Mouse (Mus musculus) kidney, adult 18-20 months (tissue): ENCODE results near the gene Fam241b.
A peak's percentile ranks its signal among the peaks of the same experiment; 100 is the strongest.

Source experiments
- DNase-seq: peaks from one replicate; pipeline ENCODE4 v3.0.0; 2021

The Fam241b gene

DNA sequence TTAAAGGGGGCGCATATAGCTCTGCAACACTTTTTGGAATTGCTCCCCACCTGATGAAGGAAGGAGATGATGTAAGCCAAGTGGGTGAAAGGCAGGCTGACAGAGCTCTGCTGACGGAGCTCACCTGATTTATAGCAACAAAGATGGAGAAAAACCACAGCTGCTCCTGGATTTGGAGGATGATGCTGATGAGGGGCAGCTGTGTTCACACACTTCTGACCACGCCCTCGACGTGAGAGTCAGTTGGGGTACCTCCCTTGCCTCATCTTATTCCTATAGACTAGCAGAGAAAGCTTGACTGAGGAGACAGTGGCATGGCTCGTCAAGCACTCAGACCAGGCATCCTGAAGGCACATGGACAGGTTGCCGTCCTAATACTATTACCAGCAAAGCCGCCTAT lies at the start of gene Fam241b:
TSS of gene Fam241b (minus strand) at position 101 of the 400 bp plus-strand sequence.
- no peak for DNase-seq

DNA sequence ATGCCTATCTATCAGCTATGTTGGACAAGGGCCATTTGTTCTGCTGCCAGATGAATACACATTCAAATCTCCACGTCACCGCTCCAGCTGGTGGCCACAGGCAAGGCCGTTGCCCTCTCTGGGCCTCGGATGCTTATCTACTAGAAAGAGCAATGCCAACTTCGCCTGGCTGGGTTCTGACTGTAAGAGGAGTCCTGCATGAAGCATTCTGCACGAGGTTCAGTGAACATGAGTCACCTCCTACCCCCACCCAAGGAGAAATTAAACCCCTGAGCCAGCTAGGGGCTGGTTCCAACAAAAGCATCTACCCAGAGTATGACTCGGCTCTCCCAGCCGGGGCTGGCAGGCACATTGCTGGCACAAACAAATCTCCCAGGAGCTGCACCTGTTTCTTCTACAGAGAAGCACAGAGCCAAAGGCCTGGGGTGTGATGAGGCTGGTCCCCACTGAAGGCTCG lies 49.0 kb upstream of the Fam241b start:
- no peak for DNase-seq

DNA sequence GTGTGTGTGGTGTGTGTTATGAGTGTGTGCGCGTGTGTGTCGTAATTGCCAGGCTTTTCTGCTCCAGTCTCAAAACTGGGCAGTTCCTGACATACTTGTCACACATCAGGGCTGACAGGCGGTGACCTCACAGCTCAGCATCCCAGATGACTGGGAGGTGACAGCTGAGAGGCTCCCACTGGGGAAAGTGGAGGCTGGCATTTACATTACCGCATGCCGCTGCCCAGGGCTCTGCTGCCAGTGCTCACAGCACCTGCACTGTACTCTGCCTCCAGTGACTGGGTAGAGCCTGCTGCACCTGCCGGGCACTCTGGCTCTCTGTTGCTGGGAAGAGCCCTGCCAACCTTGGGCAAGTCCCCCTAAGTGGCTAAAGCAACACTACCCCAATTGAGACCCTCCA lies 47.1 kb upstream of the Fam241b start:
- no peak for DNase-seq

DNA sequence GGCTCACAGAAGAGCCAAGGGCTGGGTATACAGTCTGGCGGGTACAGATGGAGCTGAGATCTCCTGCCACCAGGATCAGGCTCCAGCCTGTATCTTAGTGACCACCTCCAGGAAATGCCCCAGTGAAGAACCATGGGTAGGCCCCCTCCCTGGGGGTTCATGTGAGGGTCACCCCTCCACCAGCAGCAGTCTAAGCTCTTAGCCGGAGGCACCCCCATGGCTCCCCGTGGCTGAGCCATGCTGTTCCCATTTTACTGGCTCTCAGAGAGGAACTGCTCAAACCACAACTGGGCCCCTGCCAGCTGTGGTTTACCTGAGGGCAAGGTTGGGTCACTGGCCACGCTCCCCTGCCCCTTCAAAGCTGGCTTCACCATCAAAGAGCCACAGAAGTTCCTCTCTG lies 46.2 kb upstream of the Fam241b start:
- DNase-seq: peak; percentile 49

DNA sequence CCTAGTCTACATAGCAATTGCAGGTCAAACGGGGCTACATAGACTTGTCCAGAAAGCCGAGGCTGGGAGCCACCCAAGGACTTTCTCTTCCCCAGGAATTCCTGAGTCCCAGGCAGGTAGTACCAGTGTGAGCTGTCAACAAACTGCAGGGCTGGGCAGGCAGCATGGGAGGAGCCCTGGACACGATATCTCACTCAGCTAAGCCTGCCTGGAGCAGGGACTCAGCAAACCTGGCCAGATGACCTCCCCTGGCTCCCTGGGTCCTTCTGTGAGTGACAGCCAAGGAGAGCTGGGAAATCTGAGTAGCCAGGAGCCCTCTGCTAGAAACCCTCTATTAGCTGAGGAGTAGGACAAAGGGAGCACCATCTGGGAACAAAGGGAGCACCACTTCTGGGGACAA lies 45.6 kb upstream of the Fam241b start:
- no peak for DNase-seq

DNA sequence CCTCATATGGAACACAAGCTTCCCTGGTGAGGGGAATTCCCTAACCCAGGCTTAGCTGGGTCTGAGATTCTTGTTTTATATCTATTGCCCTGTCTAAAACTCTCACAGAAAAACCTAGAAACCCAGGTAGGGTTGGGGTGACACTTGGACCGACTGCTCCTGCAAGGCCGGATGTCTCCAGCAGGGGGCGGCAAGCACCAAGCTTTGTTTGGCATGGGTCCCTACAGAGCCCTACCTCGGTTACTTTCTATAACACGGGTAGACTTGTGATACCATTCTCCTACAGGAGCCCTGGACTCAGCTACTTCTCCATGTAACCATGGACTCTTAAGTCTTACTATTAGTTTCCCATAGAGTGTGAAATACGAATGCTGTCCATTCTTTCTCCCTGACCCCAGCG lies 43.2 kb upstream of the Fam241b start:
- peak; percentile 86 for DNase-seq

DNA sequence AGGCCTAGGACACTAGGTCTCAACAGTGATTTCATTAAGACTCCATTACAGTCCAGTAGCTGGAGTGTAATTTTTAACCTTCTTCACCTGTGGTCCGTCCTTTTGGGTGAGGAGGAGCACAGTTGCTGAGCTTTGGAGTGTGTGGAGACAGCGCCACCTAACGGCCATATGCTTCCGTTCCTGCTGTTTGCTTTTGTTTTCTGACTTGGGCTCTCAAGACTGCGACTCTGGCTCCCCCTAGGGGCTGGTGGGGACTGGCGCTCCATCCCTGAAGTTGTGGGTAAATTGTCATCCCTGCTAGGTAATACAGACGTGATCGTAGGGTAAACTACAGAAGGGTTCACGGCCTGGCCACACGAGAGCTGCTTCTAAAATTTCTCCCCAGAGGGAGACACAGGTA lies 39.3 kb upstream of the Fam241b start:
- DNase-seq: peak; percentile 97

DNA sequence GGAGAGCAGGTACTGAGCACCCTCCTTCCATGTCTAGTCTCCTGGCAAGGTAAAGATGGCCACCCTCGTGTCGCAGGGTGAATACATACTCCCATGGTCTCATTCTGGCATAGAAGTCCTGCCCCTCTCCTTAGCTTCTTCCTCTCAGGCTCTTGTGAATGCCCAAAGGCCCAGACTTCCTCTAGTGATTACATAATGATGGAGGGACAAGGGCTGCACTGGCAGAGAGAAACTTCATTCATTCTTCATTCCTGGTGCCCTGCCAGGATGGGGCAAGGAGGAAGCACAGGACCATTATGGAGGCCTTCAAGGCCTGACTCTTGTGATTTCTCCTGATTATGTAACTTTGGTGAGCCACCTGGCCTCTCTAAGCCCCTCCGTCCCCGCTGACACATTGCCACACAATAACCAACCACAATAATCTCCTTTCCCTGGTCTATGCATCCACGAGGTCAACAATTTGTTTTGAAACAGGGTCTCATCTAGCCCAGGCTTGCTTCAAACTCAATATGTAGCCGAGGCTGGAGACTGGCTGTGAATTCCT lies 38.8 kb upstream of the Fam241b start:
- DNase-seq: no peak

DNA sequence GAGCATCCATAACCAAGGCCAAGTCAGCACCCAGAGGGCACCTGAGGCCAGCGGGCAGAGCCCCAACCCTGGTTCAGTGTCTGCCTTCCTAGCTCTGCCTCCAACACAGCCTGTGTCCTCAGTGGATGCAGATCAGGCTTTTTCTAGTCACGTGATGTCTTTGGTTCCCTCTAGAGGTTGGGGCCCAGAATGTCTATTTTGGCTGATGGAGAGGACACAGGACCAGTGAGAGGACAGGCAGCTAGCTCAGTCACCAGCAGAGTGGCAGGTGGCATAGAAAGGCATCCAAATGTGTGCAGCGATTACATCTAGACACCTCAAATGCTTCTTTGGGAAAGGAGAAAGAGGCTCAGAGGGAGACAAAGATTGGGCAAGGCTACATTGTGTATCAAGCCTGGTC lies 38.0 kb upstream of the Fam241b start:
- no peak for DNase-seq

DNA sequence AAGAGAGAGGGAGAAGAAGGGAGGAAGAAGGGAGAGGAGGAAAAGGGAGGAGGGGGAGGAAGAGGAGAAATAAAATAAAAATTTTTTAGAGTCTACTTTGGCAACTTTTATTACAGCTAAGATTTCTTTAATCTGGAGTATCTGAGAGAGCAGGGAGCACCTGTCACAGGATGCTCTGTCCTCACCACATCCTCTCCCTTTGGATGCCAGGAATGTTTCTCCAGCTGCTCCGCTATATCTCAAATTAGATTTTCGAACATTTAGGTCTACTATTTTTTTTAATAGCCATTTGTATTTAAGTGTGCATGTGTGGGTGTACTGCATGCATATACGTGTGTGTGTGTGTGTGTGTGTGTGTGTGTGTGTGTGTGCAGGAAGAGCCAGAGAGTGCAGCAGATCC lies 36.2 kb upstream of the Fam241b start:
- DNase-seq: no peak

DNA sequence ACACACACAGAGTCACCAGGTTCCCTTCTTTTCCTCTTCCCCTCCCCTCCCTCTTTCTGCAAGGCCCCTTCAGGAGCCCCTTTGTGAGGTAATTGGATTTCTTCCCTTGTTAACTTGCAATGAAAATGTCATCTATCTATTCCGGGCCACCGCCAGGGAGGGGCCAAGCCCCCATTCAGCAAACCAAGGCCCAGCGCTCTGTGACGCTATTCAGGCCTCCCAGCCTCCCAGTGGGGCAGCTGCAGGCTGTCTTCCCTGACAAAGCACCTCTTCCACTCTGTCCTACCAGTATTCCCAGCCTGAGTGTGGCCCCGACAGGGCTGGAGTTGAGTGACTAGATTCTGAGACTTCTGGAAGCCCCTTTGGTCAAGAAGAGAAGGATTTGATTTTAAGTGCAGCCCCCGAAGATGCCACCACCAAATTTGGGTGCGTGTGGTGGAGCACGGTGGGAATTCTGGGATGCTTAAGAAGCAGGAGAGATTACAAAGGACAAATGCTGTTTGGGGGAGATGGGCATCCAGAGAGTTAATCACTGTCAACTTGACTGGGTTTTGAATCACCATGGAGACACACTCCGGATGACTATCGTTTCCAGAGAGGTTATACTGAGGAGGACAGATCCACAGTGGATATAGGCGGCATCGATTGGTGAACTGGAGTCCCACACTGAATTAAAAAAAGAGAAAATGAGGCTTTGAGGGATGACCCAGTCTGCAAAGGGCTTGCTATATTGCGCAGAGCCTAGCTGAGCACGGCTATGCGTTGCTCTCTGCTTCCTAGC lies 31.0 kb upstream of the Fam241b start:
- no peak for DNase-seq

DNA sequence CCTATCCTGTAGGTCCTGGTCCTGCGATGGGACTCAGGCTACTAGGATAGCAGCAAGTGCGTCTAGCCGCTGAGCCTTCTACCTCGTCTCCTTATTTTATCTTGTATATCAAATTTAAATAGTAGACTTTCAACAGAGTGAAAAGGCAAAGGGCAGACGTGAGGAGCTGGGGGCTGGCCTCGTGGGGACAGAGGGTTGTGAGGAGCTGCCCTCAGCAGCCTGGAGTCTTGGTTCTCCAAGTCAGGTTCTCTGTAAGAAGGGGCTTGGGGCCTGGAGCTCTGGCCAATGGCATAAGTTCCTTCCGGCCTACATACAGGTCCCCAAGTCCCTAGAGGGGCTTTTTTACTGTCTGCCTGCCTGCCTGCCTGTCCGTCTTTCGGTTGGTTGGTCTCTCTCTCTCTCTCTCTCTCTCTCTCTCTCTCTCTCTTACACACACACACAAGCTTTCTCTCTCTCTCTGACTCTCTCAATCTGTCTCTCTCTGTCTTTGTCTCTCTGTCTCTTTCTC lies 30.3 kb upstream of the Fam241b start:
- DNase-seq: no peak

DNA sequence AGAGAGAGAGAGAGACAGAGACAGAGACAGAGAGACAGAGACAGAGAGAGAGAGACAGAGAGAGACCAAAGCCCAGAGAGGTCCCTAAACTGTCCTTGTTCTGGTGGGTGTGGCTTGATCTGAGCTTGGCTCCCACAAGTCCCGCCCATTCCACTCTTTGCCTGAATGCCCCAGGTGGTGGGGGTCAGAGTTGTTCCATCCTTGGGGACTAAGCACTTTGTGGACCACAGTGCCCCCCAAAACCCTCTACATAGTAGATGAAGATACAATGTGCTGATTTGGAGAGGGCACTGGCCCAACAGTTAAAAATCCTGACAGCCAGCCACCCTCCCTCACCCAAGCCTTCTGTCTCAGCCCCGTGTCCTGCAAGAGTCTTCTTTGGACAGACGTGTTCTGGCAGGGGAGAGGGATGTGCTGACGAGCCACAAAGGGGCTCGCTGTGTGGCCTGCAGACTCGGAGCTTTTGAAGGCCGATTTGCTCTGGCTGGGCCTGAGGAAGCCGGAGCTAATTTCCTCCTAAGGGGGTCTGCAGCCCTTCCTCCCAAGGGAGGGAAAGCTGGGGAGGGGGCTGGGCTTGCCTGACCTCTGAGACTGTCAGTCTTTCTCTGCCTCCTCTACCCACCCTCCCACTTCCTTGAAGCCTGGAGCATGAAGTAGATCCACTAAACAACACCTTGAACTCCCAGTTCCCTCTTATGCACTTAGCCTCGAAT lies 29.3 kb upstream of the Fam241b start:
- DNase-seq: no peak

DNA sequence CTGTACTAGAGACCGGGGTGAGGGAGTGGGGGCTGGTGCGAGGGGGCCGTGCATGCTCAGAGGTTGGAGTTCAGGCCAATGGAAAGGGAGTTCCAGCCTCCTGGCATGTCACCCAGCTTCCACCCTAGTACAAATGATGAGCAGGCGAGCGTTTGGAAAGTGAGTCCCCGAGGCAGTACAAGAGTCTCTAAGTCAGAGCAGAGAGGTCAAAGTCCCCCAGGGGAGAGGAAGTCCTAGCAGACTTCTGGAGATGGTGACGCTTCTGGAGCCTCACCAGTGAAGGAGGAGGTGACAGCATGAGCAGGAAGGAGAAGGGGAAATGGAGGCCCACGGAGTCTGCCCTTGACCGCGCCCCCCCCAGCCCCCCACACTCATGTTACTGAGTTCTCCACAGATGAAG lies 18.7 kb upstream of the Fam241b start:
- DNase-seq: peak; percentile 8

DNA sequence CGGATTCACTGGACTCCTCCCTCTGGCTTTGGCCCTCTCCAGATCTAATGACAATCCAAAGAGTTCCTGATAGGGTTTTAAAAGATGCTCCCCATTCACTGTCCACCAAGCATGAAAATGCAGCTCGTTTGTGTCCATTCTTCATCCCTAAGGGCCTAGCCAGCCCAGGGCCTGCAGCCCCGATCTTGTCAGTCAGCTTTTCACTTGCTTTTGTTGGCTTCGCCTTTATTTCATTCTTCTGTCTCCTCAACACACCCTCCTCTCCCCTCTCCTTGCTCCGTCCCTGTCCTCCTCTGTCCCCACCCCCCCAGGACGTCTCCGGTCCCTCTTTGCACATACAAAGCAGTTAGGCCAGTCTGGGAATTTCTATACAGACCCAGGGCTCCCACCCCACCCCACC lies 6.2 kb upstream of the Fam241b start:
- DNase-seq: no peak

DNA sequence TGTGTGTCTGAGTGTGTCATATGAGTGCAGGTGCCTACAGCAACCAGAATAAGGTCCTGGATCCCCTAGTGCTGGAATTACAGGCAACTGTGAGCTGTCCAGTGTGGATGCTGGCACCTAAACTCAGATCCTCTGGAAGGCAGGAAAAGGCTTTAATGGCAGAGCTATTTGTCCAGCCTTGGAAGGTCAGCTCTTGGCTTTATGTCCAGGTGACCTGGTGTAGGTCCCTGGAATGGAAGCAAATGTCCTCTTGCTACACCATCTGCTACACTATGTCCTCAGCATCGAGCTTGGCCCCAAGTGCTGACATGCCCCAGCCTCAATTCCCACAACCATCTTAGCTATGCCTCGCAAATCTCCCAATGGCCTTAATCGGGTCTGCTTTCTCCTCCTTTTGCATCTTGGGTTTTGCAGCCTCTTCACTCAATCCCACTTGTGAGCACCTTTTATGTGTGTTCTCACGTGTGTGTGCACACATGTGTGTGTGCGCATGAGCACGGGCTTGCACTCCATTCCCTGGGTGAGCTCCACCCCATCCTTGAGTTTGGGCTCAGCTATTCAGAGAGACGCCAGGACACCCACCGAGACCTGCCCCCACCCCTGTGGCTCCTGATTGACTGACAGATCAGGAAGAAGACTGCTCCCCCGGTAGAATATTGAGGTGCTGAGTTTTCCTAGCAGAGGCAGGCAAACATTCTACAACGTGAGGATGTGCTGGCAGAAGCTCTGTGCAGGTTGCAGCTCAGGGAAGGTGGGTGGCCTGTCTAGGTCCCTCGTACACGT lies 3.9 kb upstream of the Fam241b start:
- no peak for DNase-seq

DNA sequence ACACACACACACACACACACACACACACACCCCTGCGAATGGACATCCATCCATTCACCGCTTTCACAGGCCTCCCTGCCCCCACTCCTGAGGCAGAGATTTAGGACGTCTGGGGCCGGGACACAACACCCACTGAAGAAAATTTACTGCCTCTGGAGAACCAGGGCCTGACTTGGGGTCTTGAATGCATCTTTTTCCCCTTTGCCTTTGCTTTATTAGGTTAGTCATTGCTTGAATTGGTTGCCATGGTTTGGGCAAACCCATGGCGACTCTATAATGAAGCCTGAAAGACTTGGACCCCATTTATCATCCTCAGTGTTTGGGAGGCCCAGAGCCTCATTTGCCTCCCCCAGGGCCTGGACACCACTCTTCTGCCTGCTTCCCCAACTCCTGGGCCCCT lies 2.2 kb upstream of the Fam241b start:
- no peak for DNase-seq

DNA sequence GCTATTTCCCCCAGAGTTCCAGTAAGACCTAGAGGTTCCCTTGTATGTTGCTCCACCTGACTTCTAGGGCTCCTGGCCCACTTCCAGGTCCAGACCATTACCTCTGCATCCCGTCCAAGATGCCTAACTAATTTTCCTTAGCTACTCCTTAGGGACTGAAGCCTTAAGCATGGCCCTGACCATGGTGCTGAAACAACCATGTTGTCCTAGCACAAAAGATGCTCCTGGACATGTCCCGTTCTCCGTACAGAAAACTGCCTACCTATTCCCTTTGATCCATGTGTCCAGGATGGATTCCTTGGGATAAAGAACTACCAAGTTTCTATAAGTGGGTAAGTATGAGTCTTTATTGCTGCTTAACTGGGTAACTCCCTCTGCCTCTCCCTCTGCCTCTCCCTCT lies 5.7 kb downstream of the Fam241b start:
- DNase-seq: no peak

DNA sequence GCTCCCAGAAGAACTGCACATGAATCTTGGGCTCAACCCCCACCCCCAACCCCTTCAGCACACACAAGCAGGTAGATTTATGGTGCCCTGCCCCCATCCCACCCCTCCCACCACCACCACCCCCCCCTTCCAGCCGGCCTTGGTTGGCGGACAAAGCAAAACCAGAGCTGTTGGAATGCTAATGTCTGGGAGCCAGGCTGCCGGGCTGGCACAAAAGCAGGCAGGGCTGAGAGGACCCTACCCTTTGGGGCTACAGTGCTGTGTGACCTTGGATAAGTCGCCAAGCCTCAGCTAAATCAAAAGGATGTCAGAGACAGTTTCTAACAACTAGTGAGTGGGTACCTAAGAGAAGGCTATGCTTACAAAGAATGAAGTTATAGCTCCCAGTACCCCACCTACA lies 6.6 kb downstream of the Fam241b start:
- no peak for DNase-seq

DNA sequence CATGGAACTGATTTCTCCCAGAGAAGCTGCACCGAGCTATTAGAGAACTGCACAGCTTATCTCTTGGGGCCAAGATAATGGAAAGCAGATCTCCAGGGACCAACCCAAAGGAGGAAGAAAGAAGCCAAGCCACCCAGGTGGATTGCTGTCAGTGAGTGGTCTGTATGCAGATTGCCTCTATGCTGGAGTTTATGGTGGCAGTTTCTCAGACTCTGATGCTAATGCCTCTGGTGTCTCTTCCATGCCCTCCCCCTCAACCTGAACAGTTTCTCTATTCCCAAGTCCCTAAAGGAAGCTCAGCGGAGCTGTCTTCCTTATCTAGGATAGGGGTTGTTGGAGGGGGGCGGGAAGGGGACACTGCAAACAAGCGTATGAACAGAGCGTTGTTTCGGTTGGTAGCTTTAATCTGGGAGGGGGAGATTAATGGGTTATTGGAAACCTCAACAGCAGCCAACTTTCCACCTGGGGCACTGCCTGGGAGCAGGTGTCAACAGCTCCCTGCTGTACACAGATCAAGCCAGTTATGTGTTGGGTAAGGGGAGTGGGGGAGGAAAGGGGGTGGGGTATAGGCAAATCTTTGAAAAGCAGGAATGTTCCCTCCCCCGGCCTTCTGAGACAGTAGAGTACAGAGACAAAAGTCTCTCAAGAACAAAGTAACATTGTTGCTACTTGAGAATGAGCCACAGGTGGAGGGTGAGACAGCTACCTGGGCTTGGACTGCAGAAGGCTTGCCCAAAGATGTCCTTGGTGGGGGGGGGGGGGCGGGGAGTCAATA lies 7.8 kb downstream of the Fam241b start:
- no peak for DNase-seq

DNA sequence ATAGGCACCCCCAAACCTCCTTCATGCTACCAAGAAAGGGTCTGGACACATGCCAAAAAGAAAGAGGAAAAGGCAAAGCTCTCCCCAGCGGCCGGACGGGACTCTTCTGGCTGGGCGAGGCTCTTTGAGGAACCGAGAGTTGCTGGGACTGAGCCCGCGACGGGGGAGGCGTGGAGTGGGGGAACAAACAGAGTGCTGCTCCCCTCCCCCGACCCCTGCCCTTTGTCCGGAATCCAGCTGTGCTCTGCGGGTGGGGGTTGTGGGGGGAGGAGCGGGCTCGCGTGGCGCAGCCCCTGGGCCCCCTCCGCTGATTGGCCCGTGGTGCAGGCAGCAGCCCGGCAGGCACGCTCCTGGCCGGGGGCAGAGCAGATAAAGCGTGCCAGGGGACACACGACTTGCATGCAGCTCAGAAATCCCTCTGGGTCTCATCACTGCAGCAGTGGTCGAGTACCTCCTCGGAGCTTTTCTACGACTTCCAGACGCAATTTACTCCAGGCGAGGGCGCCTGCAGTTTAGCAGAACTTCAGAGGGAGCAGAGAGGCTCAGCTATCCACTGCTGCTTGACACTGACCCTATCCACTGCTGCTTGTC lies 10.9 kb downstream of the Fam241b start, which contains the start of gene Neurog3:
TSS of gene Neurog3 (plus strand) at position 400 of the 591 bp plus-strand sequence.
- no peak for DNase-seq
